Mouse (Mus musculus) spleen, postnatal 14 days (tissue): ENCODE measurements around the gene Adi1.

ENCODE experiments used
- DNase-seq, 2 experiments: peaks; one replicate each; pipeline ENCODE4 v3.0.0; 2021 to 2022; ENCODE audit warnings: low spot score in 2 of 2

The Adi1 gene

GRCm38 (mm10) chr12:28675121-28675924, at the start of gene Adi1:
Gene Adi1, plus strand, starts transcription at chr12:28675231.
- peak; percentile 44 to 54 for DNase-seq

GRCm38 (mm10) chr12:28625407-28625806, 49.6 kb upstream of the Adi1 start:
- DNase-seq: no peak

- DNase-seq: no peak
Measured at GRCm38 (mm10) chr12:28627092-28627491, 47.9 kb upstream of the Adi1 start.

DNA sequence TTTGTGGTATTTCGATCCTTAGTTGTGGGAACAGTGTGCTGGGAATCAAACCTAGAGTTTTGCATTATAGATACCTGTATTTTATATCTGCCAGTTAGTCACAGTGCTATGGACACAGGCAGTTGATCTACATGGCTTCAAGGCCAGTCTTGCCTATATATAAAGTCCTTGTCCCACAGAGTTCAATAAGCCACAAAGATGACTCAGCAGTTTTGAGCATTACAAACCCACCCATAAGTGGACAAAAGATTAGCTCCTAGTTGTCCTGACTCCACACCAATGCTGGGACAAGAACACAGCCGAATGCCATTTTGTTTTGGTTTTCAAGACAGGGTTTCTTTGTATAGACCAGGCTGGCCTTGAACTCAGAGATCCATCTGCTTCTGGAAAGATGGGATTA, 46.6 kb upstream of the Adi1 start:
- no peak for DNase-seq

- no peak for DNase-seq
Measured at GRCm38 (mm10) chr12:28635058-28635534, 39.9 kb upstream of the Adi1 start.

- peak; percentile 84 to 89 for DNase-seq
Measured at GRCm38 (mm10) chr12:28635535-28636476, 39.2 kb upstream of the Adi1 start, which contains the start of gene Rps7. Gene Rps7, minus strand, starts transcription at chr12:28635953.

GRCm38 (mm10) chr12:28636543-28636942, 38.5 kb upstream of the Adi1 start:
- DNase-seq: no peak

GRCm38 (mm10) chr12:28638778-28639177, 36.3 kb upstream of the Adi1 start:
- DNase-seq: no peak

GRCm38 (mm10) chr12:28649141-28650110, 25.6 kb upstream of the Adi1 start, which contains the start of gene Rnaseh1:
Gene Rnaseh1, plus strand, starts transcription at chr12:28649602.
- DNase-seq: peak; percentile 79 to 85

- DNase-seq: no peak
Measured at GRCm38 (mm10) chr12:28662628-28663027, 12.4 kb upstream of the Adi1 start.

DNA sequence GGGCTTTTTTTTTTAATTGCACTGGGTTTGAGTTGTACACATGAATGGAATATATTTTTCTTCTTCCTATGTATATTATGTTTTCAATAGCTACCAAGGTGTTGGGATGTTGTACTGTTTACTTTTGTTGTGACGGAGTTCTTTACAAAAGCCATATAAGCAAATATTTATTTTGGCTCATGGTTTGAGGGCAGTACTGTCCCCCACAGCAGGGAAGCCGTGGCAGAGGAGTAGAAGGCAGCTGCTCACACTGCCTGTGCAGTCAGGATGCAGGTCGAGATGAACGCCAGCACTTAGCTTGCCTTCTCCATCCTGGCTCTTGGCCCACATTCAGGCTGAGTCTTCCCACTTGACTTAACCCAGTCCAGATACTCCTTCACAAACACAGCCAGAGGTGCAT, 8.3 kb upstream of the Adi1 start:
- no peak for DNase-seq

GRCm38 (mm10) chr12:28667287-28667686, 7.7 kb upstream of the Adi1 start:
- DNase-seq: no peak

GRCm38 (mm10) chr12:28674038-28674720, 852 bp upstream of the Adi1 start:
- DNase-seq: no peak

DNA sequence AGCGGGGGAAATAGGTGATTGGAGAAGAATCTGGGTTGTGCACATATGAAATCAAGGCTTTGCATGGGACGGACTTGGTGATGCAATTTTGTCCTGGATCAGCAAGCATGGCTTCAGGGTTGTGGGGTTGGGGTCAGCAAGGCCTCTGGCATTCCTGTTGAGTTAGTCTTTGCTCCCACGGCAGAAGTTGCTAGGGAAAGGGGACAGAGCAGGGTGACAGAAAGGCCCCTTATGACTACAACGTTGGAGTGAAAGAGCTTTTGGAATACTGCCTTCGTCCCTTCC, 836 bp downstream of the Adi1 start:
- DNase-seq: no peak

DNA sequence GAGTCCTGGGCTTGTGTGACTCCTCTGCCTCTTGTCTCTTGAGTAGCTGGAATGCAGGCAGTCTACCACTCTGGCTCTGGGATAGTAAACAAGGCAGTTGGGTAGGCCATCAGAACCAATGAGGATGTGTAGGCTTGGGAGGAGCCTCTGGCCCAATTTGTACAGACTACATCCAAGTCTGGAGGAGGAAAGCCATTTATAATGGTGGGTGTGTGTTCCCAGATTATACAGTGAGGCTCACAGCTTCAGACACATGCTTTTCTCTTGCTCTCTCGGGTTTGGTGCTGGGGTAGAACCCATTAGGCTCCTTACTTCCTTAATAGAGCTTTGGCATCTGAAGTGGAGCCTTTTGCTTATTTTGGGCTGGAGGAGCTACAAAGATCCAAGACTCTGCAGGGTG, 9.6 kb downstream of the Adi1 start:
- DNase-seq: no peak

- no peak for DNase-seq
Measured at GRCm38 (mm10) chr12:28685771-28686170, 10.7 kb downstream of the Adi1 start.

GRCm38 (mm10) chr12:28686199-28686879, 11.3 kb downstream of the Adi1 start:
- DNase-seq: no peak

DNA sequence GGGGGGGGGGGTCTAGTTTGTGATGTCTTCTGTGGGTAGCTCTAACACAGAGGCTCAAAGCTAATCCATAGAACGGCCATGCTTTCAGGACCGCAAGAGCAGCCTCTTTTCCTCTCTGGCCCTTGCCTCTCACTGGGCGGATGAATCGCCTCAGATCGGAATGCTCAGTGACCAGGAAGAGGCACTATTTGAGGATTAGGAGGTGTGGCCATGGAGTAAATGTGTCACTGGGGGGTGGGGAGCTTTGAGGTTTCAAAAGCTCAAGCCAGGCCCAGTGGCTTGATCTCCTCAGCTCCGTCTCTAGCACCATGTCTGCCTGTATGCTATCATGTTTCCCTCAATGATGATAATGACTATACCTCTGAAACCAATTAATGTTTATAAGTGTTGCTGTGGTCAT, 14.0 kb downstream of the Adi1 start:
- DNase-seq: no peak

DNA sequence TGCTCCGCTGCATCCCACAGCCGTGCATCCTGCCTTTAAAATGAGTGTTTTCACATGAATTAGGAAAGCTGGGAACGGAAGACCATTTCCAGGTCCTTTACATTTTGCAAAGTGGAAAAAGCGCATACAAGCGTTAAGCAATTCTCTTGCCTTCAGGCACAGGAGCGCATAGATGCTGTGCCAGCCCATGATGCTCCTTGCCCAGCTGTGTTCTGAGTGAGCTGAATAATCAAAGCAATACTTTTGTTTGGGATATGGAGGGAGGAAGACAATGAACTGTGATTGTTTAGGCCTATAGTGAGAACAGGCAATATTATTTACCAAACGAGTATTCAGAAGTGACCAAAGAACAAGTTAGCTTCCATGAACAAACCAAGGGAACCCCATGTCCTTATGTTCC, 15.7 kb downstream of the Adi1 start:
- no peak for DNase-seq

GRCm38 (mm10) chr12:28693738-28694137, 18.7 kb downstream of the Adi1 start:
- no peak for DNase-seq
